Mouse (Mus musculus) cerebellum, adult 2 months (tissue): ENCODE results near the gene Trnp1. TPM values are rescaled to one million over a fixed set of nuclear protein-coding genes. Genes with fewer than 3 reads are reported as not detected.

Source experiments
- DNase-seq, 2 experiments: peaks; one replicate each; pipeline ENCODE4 v3.0.0; 2021
- H3K27ac ChIP-seq: fragments of 200-500 bp; 2 replicates; pipeline ENCODE4 v1.5.1; 2012; ENCODE audit warnings: low read length, control low read depth, inconsistent platforms; ENCODE audit not compliant: insufficient read depth
- H3K27me3 ChIP-seq: fragments of 200-500 bp; 2 replicates; pipeline ENCODE4 v1.6.1; 2012; ENCODE audit warnings: inconsistent platforms, mild to moderate bottlenecking, low read length, moderate library complexity; ENCODE audit not compliant: control insufficient read depth, insufficient read depth
- H3K4me1 ChIP-seq: fragments of 200-500 bp; 2 replicates; pipeline ENCODE4 v1.6.1; 2011; ENCODE audit warnings: low read length; ENCODE audit not compliant: control insufficient read depth, insufficient read depth
- H3K4me3 ChIP-seq: fragments of 200-500 bp; replicated peaks from 2 replicates; pipeline ENCODE3; 2011; ENCODE audit warnings: mild to moderate bottlenecking, low read depth, low read length, control low read depth; ENCODE audit not compliant: insufficient read depth
- CTCF ChIP-seq: fragments of 200-500 bp; IDR thresholded peaks from 2 replicates; pipeline ENCODE4 v1.5.1; 2011; ENCODE audit warnings: low read depth, mild to moderate bottlenecking, control low read depth, low read length, moderate library complexity, borderline replicate concordance; ENCODE audit not compliant: insufficient read depth
- POLR2A ChIP-seq: fragments of 200-500 bp; IDR thresholded peaks from 2 replicates; pipeline ENCODE4 v1.6.1; 2011; ENCODE audit warnings: low read length, control low read depth, borderline replicate concordance; ENCODE audit not compliant: insufficient read depth
- WGBS: fragments of 180-500 bp; shearing (Covaris S2); methylation state at CpG from one replicate; pipeline ENCODE4 v1.1.7; 2018; 5-methylcytosine and 5-hydroxymethylcytosine counted together
- polyA plus RNA-seq: library from polyadenylated mRNA; depleted of rRNA; stranded (reverse); fragments of >200 nt; gene quantifications from 2 replicates; pipeline ENCODE4 v1.2.3, GENCODE M21; 2012

Trnp1 gene
- polyA plus RNA-seq, 1 experiment = 162 TPM

- Histone ChIP-seq H3K4me3 (no peak overlapping the region), H3K27me3 (no peaks in the 10 kb centered on the region), H3K4me1 (peaks cover 13% of the 10 kb centered on the region), H3K27ac (no peak overlapping the region)
- no peak for DNase-seq
- 45% methylated on average over 10 of the region's 10 CpGs for WGBS
- TF ChIP-seq POLR2A = no peak
- TF ChIP-seq CTCF = no peak
Observed at GRCm38 (mm10) chr4:133491800-133492199, 6.5 kb downstream of the Trnp1 start.

DNA sequence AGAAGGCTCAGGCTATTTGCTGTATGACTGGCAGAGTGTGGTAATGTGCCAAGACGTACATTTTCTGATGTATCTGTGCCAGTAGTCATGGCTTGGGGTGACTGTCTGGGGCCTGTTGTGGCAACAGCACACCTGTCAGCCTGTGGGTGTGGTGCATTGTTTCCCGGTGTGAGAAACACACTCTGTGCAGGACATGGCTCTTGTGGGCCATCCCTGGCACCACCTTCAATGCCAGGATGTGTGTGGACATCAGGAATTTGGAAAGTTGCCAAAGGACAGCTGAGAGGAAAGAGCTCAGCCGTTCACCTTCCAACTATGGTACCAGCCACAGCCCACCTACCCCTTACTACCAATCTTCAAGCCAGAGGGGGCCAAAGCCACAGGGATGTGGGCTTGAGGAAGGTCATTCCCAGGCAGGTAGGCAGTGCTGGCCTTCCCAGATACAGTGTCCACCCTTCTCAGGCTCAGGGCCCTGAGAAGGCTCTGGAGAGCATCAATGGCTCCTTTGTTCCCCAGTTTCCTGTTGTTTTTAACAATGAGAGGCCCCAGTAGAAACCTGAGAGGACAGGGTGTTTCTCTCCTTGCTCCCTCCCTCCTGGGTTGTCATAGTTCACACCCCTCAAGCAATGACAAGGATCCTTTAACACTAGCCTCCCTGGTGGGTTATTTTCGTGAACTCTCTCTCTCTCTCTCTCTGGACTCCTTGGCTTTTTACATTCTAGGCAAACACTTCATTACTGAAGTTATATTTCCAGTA, 8.7 kb downstream of the Trnp1 start:
- no peak for TF ChIP-seq POLR2A
- TF ChIP-seq CTCF = no peak
- H3K27ac ChIP-seq = no peak overlapping the region

GRCm38 (mm10) chr4:133488619-133489392, 9.5 kb downstream of the Trnp1 start:
- no peak for TF ChIP-seq POLR2A
- no peak for TF ChIP-seq CTCF
- no peak for DNase-seq
- no peak overlapping the region for H3K27ac ChIP-seq
- 66% methylated on average over 20 of the region's 20 CpGs for WGBS
- H3K4me1 ChIP-seq = peaks cover 6% of the 10 kb centered on the region; the same call in 1 of the 2 replicates
- H3K27me3 ChIP-seq = no peaks in the 10 kb centered on the region
- no peak overlapping the region for H3K4me3 ChIP-seq

More for the DNA sequence above, 8.7 kb downstream of the Trnp1 start:
- H3K27me3 ChIP-seq = no peaks in the 10 kb centered on the region
- no peak overlapping the region for H3K4me3 ChIP-seq
- H3K4me1 ChIP-seq = peaks cover 6% of the 10 kb centered on the region
- 37% methylated on average over 4 of the region's 4 CpGs for WGBS
- no peak for DNase-seq

GRCm38 (mm10) chr4:133486673-133487357, 11.5 kb downstream of the Trnp1 start:
- no peak for DNase-seq
- Histone ChIP-seq H3K27me3 (no peaks in the 10 kb centered on the region), H3K27ac (no peak overlapping the region)

DNA sequence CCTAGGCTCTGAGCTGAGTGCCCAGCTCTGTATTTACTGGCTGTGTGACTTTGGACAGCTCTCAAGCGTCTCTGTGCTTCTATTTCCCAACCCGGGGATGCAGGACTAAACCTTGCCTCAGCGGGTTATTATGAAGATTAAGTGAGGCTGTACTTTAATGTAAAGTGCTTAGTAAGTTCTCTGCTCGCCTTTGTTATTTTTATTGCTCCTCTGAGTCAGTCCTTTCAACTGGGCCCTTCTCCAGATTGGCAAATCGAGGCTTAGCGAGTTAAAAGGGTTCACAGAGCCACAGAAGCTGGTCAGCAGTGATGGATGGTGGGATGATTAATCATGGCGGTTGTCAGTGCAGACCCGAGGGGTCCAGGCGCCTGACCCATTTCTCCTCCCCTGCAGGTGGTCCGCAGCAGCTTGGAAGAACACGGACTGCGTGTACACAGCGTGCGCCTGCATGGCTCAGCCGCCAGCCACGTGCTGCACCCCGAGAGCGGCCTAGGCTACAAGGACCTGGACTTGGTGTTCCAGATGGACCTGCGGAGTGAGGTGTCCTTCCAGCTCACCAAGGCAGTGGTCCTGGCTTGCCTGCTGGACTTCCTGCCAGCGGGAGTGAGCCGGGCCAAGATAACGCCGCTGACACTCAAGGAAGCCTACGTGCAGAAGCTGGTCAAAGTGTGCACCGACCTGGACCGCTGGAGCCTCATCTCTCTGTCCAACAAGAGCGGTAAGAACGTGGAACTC, 12.5 kb downstream of the Trnp1 start:
- 68% methylated on average over 28 of the region's 28 CpGs for WGBS
- no peak overlapping the region for H3K27ac ChIP-seq
- H3K4me3 ChIP-seq = no peak overlapping the region
- no peak for TF ChIP-seq CTCF
- no peak for DNase-seq
- H3K4me1 ChIP-seq = peaks cover 3% of the 10 kb centered on the region; the same call in 1 of the 2 replicates
- no peaks in the 10 kb centered on the region for H3K27me3 ChIP-seq

More at GRCm38 (mm10) chr4:133486673-133487357, 11.5 kb downstream of the Trnp1 start:
- WGBS = 83% methylated on average over 26 of the region's 26 CpGs
- H3K4me3 ChIP-seq = no peak overlapping the region
- H3K4me1 ChIP-seq = peaks cover 3% of the 10 kb centered on the region; the same call in 1 of the 2 replicates
- no peak for TF ChIP-seq POLR2A
- TF ChIP-seq CTCF = no peak

GRCm38 (mm10) chr4:133484266-133485025, 13.9 kb downstream of the Trnp1 start:
- Histone ChIP-seq H3K27ac (no peak overlapping the region), H3K4me3 (no peak overlapping the region), H3K4me1 (peaks cover 3% of the 10 kb centered on the region; the same call in 1 of the 2 replicates), H3K27me3 (no peaks in the 10 kb centered on the region)
- WGBS = 15% methylated on average over 22 of the region's 22 CpGs
- TF ChIP-seq CTCF (no peak), POLR2A (no peak)
- DNase-seq = no peak

DNA sequence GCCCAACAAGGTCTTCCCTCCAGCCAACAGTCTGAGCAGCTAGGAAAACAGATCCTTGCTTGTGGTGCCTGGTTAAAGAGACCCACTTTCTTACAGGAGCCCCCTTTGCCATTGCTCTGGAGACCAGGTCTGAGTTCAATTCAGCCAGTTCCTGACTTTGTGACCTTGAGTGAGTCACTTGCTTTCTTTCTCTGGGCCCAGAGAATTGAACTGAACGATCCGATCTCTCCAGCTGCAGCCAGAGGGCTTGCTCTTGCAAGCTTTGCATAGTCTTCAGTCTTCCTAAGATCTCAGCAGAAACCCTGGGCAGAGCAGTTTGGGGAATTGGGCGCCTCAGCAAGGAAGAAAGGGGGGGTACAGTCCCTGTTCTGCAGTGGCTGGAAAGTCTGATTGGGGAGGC, 15.9 kb downstream of the Trnp1 start:
- TF ChIP-seq POLR2A (no peak), CTCF (no peak)
- Histone ChIP-seq H3K27ac (no peak overlapping the region), H3K4me3 (no peak overlapping the region), H3K4me1 (no peaks in the 10 kb centered on the region), H3K27me3 (no peaks in the 10 kb centered on the region)
- no peak for DNase-seq
- 85% methylated on average over 3 of the region's 3 CpGs for WGBS
